Mouse (Mus musculus): ENCODE measurements around the gene Otud7a.

GRCm38 (mm10) chr7:63720682-63721081, 276.1 kb downstream of the Otud7a start:
- TF ChIP-seq CTCF (IDR thresholded peaks at IDR 0.05; ENCODE audit: extremely low read depth, insufficient read depth, low read length) (no peak), POLR2A (IDR thresholded peaks at IDR 0.05; ENCODE audit: extremely low read depth, insufficient read depth, low read length) (no peak)
